Mouse (Mus musculus) stomach, embryonic 15.5 days (tissue): ENCODE results near the gene Tmem212. TPM values are rescaled to one million over a fixed set of nuclear protein-coding genes. Genes with fewer than 3 reads are reported as not detected.

ENCODE experiments used
- ATAC-seq: fragments of 200-750 bp; cut with Nextera tagmentation; 2 replicates; pipeline ENCODE4 v1.8.0; 2017; ENCODE audit warnings: low read depth, moderate number of reproducible peaks, moderate TSS enrichment; ENCODE audit not compliant: insufficient read depth, low FRiP score
- H3K27ac ChIP-seq: fragments of 300-500 bp; sonication (generic); 2 replicates; pipeline ENCODE4 v1.5.1; 2015; ENCODE audit warnings: mild to moderate bottlenecking, inconsistent platforms
- H3K27me3 ChIP-seq: fragments of 300-500 bp; sonication (generic); replicated peaks from 2 replicates; pipeline ENCODE4 v1.6.1; 2015; ENCODE audit warnings: inconsistent platforms
- H3K36me3 ChIP-seq: fragments of 300-500 bp; sonication (generic); 2 replicates; pipeline ENCODE4 v1.6.1; 2015; ENCODE audit warnings: inconsistent platforms
- H3K4me1 ChIP-seq: fragments of 300-500 bp; sonication (generic); 2 replicates; pipeline ENCODE4 v1.6.1; 2015; ENCODE audit warnings: inconsistent platforms
- H3K4me2 ChIP-seq: fragments of 300-500 bp; sonication (generic); 2 replicates; pipeline ENCODE4 v1.6.1; 2015; ENCODE audit warnings: mild to moderate bottlenecking, inconsistent platforms
- H3K4me3 ChIP-seq: fragments of 300-500 bp; sonication (generic); replicated peaks from 2 replicates; pipeline ENCODE4 v1.5.1; 2015; ENCODE audit warnings: inconsistent platforms
- H3K9ac ChIP-seq: fragments of 300-500 bp; sonication (generic); 2 replicates; pipeline ENCODE4 v1.6.1; 2015; ENCODE audit warnings: inconsistent platforms
- H3K9me3 ChIP-seq: fragments of 300-500 bp; sonication (generic); 2 replicates; pipeline ENCODE4 v1.6.1; 2016; ENCODE audit warnings: inconsistent platforms
- WGBS: fragments of 180-500 bp; shearing (Covaris S2); methylation state at CpG from one replicate; pipeline ENCODE4 v1.1.7; 2015; 5-methylcytosine and 5-hydroxymethylcytosine counted together
- polyA plus RNA-seq: library from polyadenylated mRNA; unstranded; fragments of >200 nt; fragmentation: Nextera tagmentation; extraction: Ambion mirVana; gene quantifications from 2 replicates; pipeline ENCODE4 v1.2.1, GENCODE M21; 2015

Tmem212 gene
- polyA plus RNA-seq, 1 experiment from 2014 or later, result not detected

GRCm38 (mm10) chr3:27861086-27861485, 35.1 kb downstream of the Tmem212 start:
- no peaks in the 10 kb centered on the region for H3K9me3 ChIP-seq
- WGBS, result 68% methylated on average over 6 of the region's 6 CpGs
- no peaks in the 10 kb centered on the region for H3K36me3 ChIP-seq
- no peak overlapping the region for H3K9ac ChIP-seq
- no peak for ATAC-seq
- H3K27ac ChIP-seq, result no peak overlapping the region
- H3K27me3 ChIP-seq, result no peaks in the 10 kb centered on the region
- H3K4me2 ChIP-seq, result no peak overlapping the region
- no peak overlapping the region for H3K4me3 ChIP-seq
- peaks cover 36% of the 10 kb centered on the region for H3K4me1 ChIP-seq

- Histone ChIP-seq H3K4me1 (peaks cover 44% of the 10 kb centered on the region), H3K9me3 (no peaks in the 10 kb centered on the region), H3K27ac (peak overlapping the region; percentile 76), H3K27me3 (no peaks in the 10 kb centered on the region), H3K9ac (no peak overlapping the region), H3K4me3 (no peak overlapping the region; the same call in 1 of the 2 replicates), H3K4me2 (peak overlapping the region; percentile 40), H3K36me3 (no peaks in the 10 kb centered on the region)
- 0 out of 2 replicates have a peak, but pooled peaks have one; percentile 38 for ATAC-seq
- 5% methylated on average over 5 of the region's 5 CpGs for WGBS
These were observed 37.0 kb downstream of the Tmem212 start for GRCm38 (mm10) chr3:27859161-27859561.

- Histone ChIP-seq H3K27me3 (no peaks in the 10 kb centered on the region), H3K9me3 (no peaks in the 10 kb centered on the region), H3K4me2 (peak overlapping the region; percentile 40), H3K4me3 (no peak overlapping the region), H3K4me1 (peaks cover 40% of the 10 kb centered on the region), H3K9ac (no peak overlapping the region), H3K36me3 (no peaks in the 10 kb centered on the region), H3K27ac (peak overlapping the region; percentile 76)
- ATAC-seq, result no peak
- 18% methylated on average over 5 of the region's 5 CpGs for WGBS
These were observed 37.6 kb downstream of the Tmem212 start for GRCm38 (mm10) chr3:27858441-27859115.

GRCm38 (mm10) chr3:27856288-27856687, 39.9 kb downstream of the Tmem212 start:
- Histone ChIP-seq H3K27ac (no peak overlapping the region), H3K4me1 (peaks cover 21% of the 10 kb centered on the region), H3K27me3 (no peaks in the 10 kb centered on the region), H3K9me3 (no peaks in the 10 kb centered on the region), H3K4me2 (no peak overlapping the region), H3K4me3 (no peak overlapping the region), H3K9ac (no peak overlapping the region), H3K36me3 (no peaks in the 10 kb centered on the region)
- WGBS, result 62% methylated on average over 2 of the region's 2 CpGs
- ATAC-seq, result no peak

GRCm38 (mm10) chr3:27854431-27855180, 41.6 kb downstream of the Tmem212 start:
- 63% methylated on average over 5 of the region's 5 CpGs for WGBS
- H3K36me3 ChIP-seq, result no peaks in the 10 kb centered on the region
- peaks cover 19% of the 10 kb centered on the region for H3K4me1 ChIP-seq
- H3K27ac ChIP-seq, result peak overlapping the region; percentile 28; the same call in 1 of the 2 replicates
- H3K4me2 ChIP-seq, result no peak overlapping the region
- no peak overlapping the region for H3K4me3 ChIP-seq
- ATAC-seq, result no peak
- H3K9me3 ChIP-seq, result no peaks in the 10 kb centered on the region
- H3K27me3 ChIP-seq, result no peaks in the 10 kb centered on the region
- no peak overlapping the region for H3K9ac ChIP-seq

- Histone ChIP-seq H3K4me2 (no peak overlapping the region), H3K4me1 (no peaks in the 10 kb centered on the region), H3K4me3 (no peak overlapping the region), H3K9me3 (no peaks in the 10 kb centered on the region), H3K9ac (no peak overlapping the region), H3K27me3 (no peaks in the 10 kb centered on the region), H3K36me3 (no peaks in the 10 kb centered on the region), H3K27ac (no peak overlapping the region)
- 75% methylated on average over 5 of the region's 5 CpGs for WGBS
- ATAC-seq, result no peak
These were observed 52.9 kb downstream of the Tmem212 start for GRCm38 (mm10) chr3:27843266-27843665.

GRCm38 (mm10) chr3:27842856-27843255, 53.3 kb downstream of the Tmem212 start:
- no peaks in the 10 kb centered on the region for H3K4me1 ChIP-seq
- no peak overlapping the region for H3K4me3 ChIP-seq
- WGBS, result 74% methylated on average over 5 of the region's 5 CpGs
- ATAC-seq, result no peak
- no peaks in the 10 kb centered on the region for H3K9me3 ChIP-seq
- no peak overlapping the region for H3K9ac ChIP-seq
- H3K27me3 ChIP-seq, result no peaks in the 10 kb centered on the region
- H3K36me3 ChIP-seq, result no peaks in the 10 kb centered on the region
- no peak overlapping the region for H3K27ac ChIP-seq
- no peak overlapping the region for H3K4me2 ChIP-seq

GRCm38 (mm10) chr3:27840311-27840710, 55.9 kb downstream of the Tmem212 start:
- ATAC-seq, result no peak
- WGBS, result 43% methylated on average over 9 of the region's 9 CpGs
- Histone ChIP-seq H3K9ac (no peak overlapping the region), H3K36me3 (no peaks in the 10 kb centered on the region), H3K27me3 (no peaks in the 10 kb centered on the region), H3K27ac (no peak overlapping the region), H3K4me2 (no peak overlapping the region), H3K4me3 (no peak overlapping the region), H3K4me1 (no peaks in the 10 kb centered on the region), H3K9me3 (no peaks in the 10 kb centered on the region)

- H3K4me2 ChIP-seq, result no peak overlapping the region
- H3K4me3 ChIP-seq, result no peak overlapping the region
- WGBS, result 55% methylated on average over 3 of the region's 3 CpGs
- ATAC-seq, result no peak
- no peaks in the 10 kb centered on the region for H3K36me3 ChIP-seq
- no peaks in the 10 kb centered on the region for H3K9me3 ChIP-seq
- H3K27ac ChIP-seq, result no peak overlapping the region
- H3K9ac ChIP-seq, result no peak overlapping the region
- no peaks in the 10 kb centered on the region for H3K27me3 ChIP-seq
- no peaks in the 10 kb centered on the region for H3K4me1 ChIP-seq
These were observed 56.4 kb downstream of the Tmem212 start for GRCm38 (mm10) chr3:27839795-27840194.

- no peak for ATAC-seq
- WGBS, result 68% methylated on average over 9 of the region's 9 CpGs
These were observed 56.9 kb downstream of the Tmem212 start for GRCm38 (mm10) chr3:27839231-27839630.

GRCm38 (mm10) chr3:27836297-27836696, 59.9 kb downstream of the Tmem212 start:
- 86% methylated on average over 3 of the region's 3 CpGs for WGBS
- no peaks in the 10 kb centered on the region for H3K36me3 ChIP-seq
- no peak overlapping the region for H3K27ac ChIP-seq
- H3K27me3 ChIP-seq, result no peaks in the 10 kb centered on the region
- no peak overlapping the region for H3K4me2 ChIP-seq
- no peak overlapping the region for H3K9ac ChIP-seq
- no peaks in the 10 kb centered on the region for H3K4me1 ChIP-seq
- H3K9me3 ChIP-seq, result no peaks in the 10 kb centered on the region
- no peak for ATAC-seq
- no peak overlapping the region for H3K4me3 ChIP-seq

More at GRCm38 (mm10) chr3:27839231-27839630, 56.9 kb downstream of the Tmem212 start:
- H3K4me2 ChIP-seq, result no peak overlapping the region
- no peaks in the 10 kb centered on the region for H3K27me3 ChIP-seq
- H3K9ac ChIP-seq, result no peak overlapping the region
- no peaks in the 10 kb centered on the region for H3K9me3 ChIP-seq
- H3K27ac ChIP-seq, result no peak overlapping the region
- no peaks in the 10 kb centered on the region for H3K36me3 ChIP-seq
- H3K4me1 ChIP-seq, result no peaks in the 10 kb centered on the region
- H3K4me3 ChIP-seq, result no peak overlapping the region

- Histone ChIP-seq H3K4me3 (no peak overlapping the region), H3K27me3 (no peaks in the 10 kb centered on the region), H3K9ac (no peak overlapping the region), H3K27ac (no peak overlapping the region), H3K4me2 (no peak overlapping the region), H3K9me3 (no peaks in the 10 kb centered on the region), H3K36me3 (no peaks in the 10 kb centered on the region), H3K4me1 (no peaks in the 10 kb centered on the region)
- ATAC-seq, result no peak
- WGBS, result 91% methylated on average over 8 of the region's 8 CpGs
These were observed 60.4 kb downstream of the Tmem212 start for GRCm38 (mm10) chr3:27835786-27836185.
